Mouse (Mus musculus) T-cell, adult 2 months (primary cell): ENCODE results near the gene Nkiras2.
"Not testable (repeated sequence)": the region's sequence is repeated elsewhere in the genome, so short reads cannot be mapped to it uniquely, and the experiment has no call there.

Experiments
- DNase-seq: peaks from one replicate; pipeline ENCODE4 v3.0.0; 2022; ENCODE audit warnings: low spot score

Nkiras2 gene

GRCm38 (mm10) chr11:100601372-100601771 is 17.7 kb upstream of the Nkiras2 start:
- no peak for DNase-seq

GRCm38 (mm10) chr11:100603155-100603554 is 15.9 kb upstream of the Nkiras2 start:
- DNase-seq, result no peak

GRCm38 (mm10) chr11:100603813-100604212 is 15.2 kb upstream of the Nkiras2 start:
- no peak for DNase-seq

- DNase-seq, result no peak
Measured at GRCm38 (mm10) chr11:100604321-100605005, 14.6 kb upstream of the Nkiras2 start.

GRCm38 (mm10) chr11:100605451-100605850 is 13.6 kb upstream of the Nkiras2 start:
- no peak for DNase-seq

- no peak for DNase-seq
Measured at GRCm38 (mm10) chr11:100607121-100607520, 11.9 kb upstream of the Nkiras2 start.

GRCm38 (mm10) chr11:100608796-100609195 is 10.2 kb upstream of the Nkiras2 start:
- DNase-seq, result peak; percentile 45

GRCm38 (mm10) chr11:100609355-100609996 is 9.6 kb upstream of the Nkiras2 start:
- DNase-seq, result no peak

- DNase-seq, result peak; percentile 62
Measured at GRCm38 (mm10) chr11:100609997-100610680, 8.9 kb upstream of the Nkiras2 start.

GRCm38 (mm10) chr11:100611627-100612026 is 7.4 kb upstream of the Nkiras2 start:
- peak; percentile 39 for DNase-seq

GRCm38 (mm10) chr11:100613241-100613640 is 5.8 kb upstream of the Nkiras2 start:
- DNase-seq, result no peak

- DNase-seq, result no peak
Measured at GRCm38 (mm10) chr11:100616332-100616731, 2.7 kb upstream of the Nkiras2 start.

GRCm38 (mm10) chr11:100616836-100617235 is 2.2 kb upstream of the Nkiras2 start:
- DNase-seq, result not testable (repeated sequence)

GRCm38 (mm10) chr11:100617480-100617879 is 1.6 kb upstream of the Nkiras2 start:
- DNase-seq, result no peak

- DNase-seq, result peak; percentile 93
Measured at GRCm38 (mm10) chr11:100619485-100619975, 486 bp downstream of the Nkiras2 start.

- peak; percentile 83 for DNase-seq
Measured at GRCm38 (mm10) chr11:100619982-100620381, 938 bp downstream of the Nkiras2 start, which contains the start of gene Dnajc7. Gene Dnajc7 (minus strand): TSS chr11:100620168.

- DNase-seq, result peak; percentile 93
Measured at GRCm38 (mm10) chr11:100622714-100623113, 3.7 kb downstream of the Nkiras2 start.

- no peak for DNase-seq
Measured at GRCm38 (mm10) chr11:100623867-100624266, 4.8 kb downstream of the Nkiras2 start.

- no peak for DNase-seq
Measured at GRCm38 (mm10) chr11:100625754-100626700, 7.0 kb downstream of the Nkiras2 start.

GRCm38 (mm10) chr11:100626701-100627195 is 7.7 kb downstream of the Nkiras2 start:
- DNase-seq, result peak; percentile 75

GRCm38 (mm10) chr11:100628056-100628455 is 9.0 kb downstream of the Nkiras2 start:
- DNase-seq, result no peak
